Mouse (Mus musculus): ENCODE results near the gene Ms4a6c.
"Not testable (repeated sequence)": the region's sequence is repeated elsewhere in the genome, so short reads cannot be mapped to it uniquely, and the experiment has no call there.

Gene Ms4a6c

GRCm38 (mm10) chr19:11469215-11469614 lies at the start of gene Ms4a6c:
Ms4a6c (plus strand) TSS chr19:11469366.
- DNase-seq (ENCODE audit: low read depth, low spot score) = not testable (repeated sequence)

GRCm38 (mm10) chr19:11431209-11431608 lies 38.0 kb upstream of the Ms4a6c start:
- DNase-seq (ENCODE audit: low read depth, low spot score) = not testable (repeated sequence)

- no peak for DNase-seq (ENCODE audit: low read depth, low spot score)
Measured at GRCm38 (mm10) chr19:11435058-11435834, 33.9 kb upstream of the Ms4a6c start.

- DNase-seq (ENCODE audit: low read depth, low spot score) = no peak
Measured at GRCm38 (mm10) chr19:11443338-11443737, 25.8 kb upstream of the Ms4a6c start, which contains the start of gene Ms4a4b. Ms4a4b (plus strand) TSS chr19:11443553.

- DNase-seq (ENCODE audit: low read depth, low spot score) = no peak
Measured at GRCm38 (mm10) chr19:11443964-11444363, 25.2 kb upstream of the Ms4a6c start.

- no peak for DNase-seq (ENCODE audit: low read depth, low spot score)
Measured at GRCm38 (mm10) chr19:11447238-11447637, 21.9 kb upstream of the Ms4a6c start.

- DNase-seq (ENCODE audit: low read depth, low spot score) = not testable (repeated sequence)
Measured at GRCm38 (mm10) chr19:11459041-11459440, 10.1 kb upstream of the Ms4a6c start.

GRCm38 (mm10) chr19:11464795-11465194 lies 4.4 kb upstream of the Ms4a6c start:
- not testable (repeated sequence) for DNase-seq (ENCODE audit: low read depth, low spot score)

GRCm38 (mm10) chr19:11466471-11466870 lies 2.7 kb upstream of the Ms4a6c start:
- DNase-seq (ENCODE audit: low read depth, low spot score) = no peak

GRCm38 (mm10) chr19:11468361-11468760 lies 805 bp upstream of the Ms4a6c start:
- not testable (repeated sequence) for DNase-seq (ENCODE audit: low read depth, low spot score)

GRCm38 (mm10) chr19:11479714-11480113 lies 10.5 kb downstream of the Ms4a6c start:
- no peak for DNase-seq (ENCODE audit: low read depth, low spot score)

GRCm38 (mm10) chr19:11482684-11483083 lies 13.5 kb downstream of the Ms4a6c start:
- no peak for DNase-seq (ENCODE audit: low read depth, low spot score)

- DNase-seq (ENCODE audit: low read depth, low spot score) = no peak
Measured at GRCm38 (mm10) chr19:11483941-11484340, 14.8 kb downstream of the Ms4a6c start.

- no peak for DNase-seq (ENCODE audit: low read depth, low spot score)
Measured at GRCm38 (mm10) chr19:11484388-11484787, 15.2 kb downstream of the Ms4a6c start.

GRCm38 (mm10) chr19:11485266-11485665 lies 16.1 kb downstream of the Ms4a6c start:
- DNase-seq (ENCODE audit: low read depth, low spot score) = no peak

- no peak for DNase-seq (ENCODE audit: low read depth, low spot score)
Measured at GRCm38 (mm10) chr19:11485746-11486145, 16.6 kb downstream of the Ms4a6c start, which contains the start of gene Gm8369. Gm8369 (plus strand) TSS chr19:11485938.

- no peak for DNase-seq (ENCODE audit: low read depth, low spot score)
Measured at GRCm38 (mm10) chr19:11486599-11486998, 17.4 kb downstream of the Ms4a6c start.

- no peak for DNase-seq (ENCODE audit: low read depth, low spot score)
Measured at GRCm38 (mm10) chr19:11491406-11492189, 22.4 kb downstream of the Ms4a6c start.

GRCm38 (mm10) chr19:11492671-11493070 lies 23.5 kb downstream of the Ms4a6c start:
- DNase-seq (ENCODE audit: low read depth, low spot score) = no peak

GRCm38 (mm10) chr19:11494519-11494918 lies 25.4 kb downstream of the Ms4a6c start:
- no peak for DNase-seq (ENCODE audit: low read depth, low spot score)

- no peak for DNase-seq (ENCODE audit: low read depth, low spot score)
Measured at GRCm38 (mm10) chr19:11496361-11496760, 27.2 kb downstream of the Ms4a6c start.

- not testable (repeated sequence) for DNase-seq (ENCODE audit: low read depth, low spot score)
Measured at GRCm38 (mm10) chr19:11497300-11497699, 28.1 kb downstream of the Ms4a6c start.

Measured in c-Kit-negative CD71-positive TER-119-positive erythroid progenitor cells, embryonic 14.5 days (primary cell).